Mouse (Mus musculus): ENCODE data around the gene Cbfa2t2. TPM values are rescaled to one million over a fixed set of nuclear protein-coding genes. Genes with fewer than 3 reads are reported as not detected.

Gene Cbfa2t2
- polyA plus RNA-seq (2015; fragmentation: Nextera tagmentation; extraction: Ambion mirVana), result 7.8 and 9.1 TPM in 2 replicates

DNA sequence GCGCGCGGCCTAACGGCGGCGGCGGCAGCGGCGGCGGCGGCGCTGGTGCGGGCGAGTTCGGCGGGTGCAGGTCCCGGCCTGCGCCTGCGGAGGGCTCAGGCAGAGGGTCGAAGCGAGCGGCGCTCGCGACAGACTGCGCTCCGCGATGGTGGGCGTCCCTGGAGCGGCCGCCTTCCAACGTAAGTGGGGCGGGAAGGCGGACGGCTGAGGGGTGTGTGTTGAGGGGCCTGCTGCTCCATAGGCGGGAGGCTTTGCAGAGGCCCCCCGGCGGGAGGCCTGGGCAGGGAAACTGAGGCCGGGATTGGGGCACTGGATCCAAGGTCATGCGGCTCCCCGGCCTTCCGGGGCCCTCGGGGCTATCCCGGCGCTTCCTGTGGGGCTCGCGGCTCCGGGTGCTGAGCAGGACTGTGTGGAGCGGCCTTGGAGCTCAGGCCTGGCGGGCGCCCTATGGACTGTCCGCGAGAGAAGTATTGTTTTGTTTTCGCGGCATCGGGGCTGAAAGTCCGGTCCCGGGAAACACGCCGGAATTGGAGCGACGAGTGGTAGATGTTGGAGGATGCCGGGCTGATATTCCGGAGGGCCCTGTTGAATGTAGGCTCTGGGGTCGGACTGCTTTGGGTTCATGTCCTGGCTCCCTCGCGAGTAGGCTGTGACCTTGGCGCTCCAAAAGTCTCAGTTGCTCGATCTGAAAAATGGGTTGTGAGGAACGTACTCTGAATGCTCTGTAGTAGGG lies at the start of gene Cbfa2t2:
Gene Cbfa2t2 (plus strand): TSS at position 24 of the 733 bp plus-strand sequence.
- TF ChIP-seq CTCF (IDR thresholded peaks at IDR 0.05; ENCODE audit: low read depth), result no peak
- Histone ChIP-seq H3K27ac (ENCODE audit: low read depth, low read length) (peak within 1 kb of the TSS; percentile 86), H3K4me2 (replicated peaks; ENCODE audit: low read depth) (peak within 1 kb of the TSS; percentile 65), H3K9me3 (ENCODE audit: control insufficient read depth) (no peaks in the 10 kb centered on the region), H3K4me3 (ENCODE audit: low read depth, low read length) (peak within 1 kb of the TSS; percentile 59), H3K27me3 (replicated peaks; ENCODE audit: control insufficient read depth, insufficient read depth, low read length) (no peaks in the 10 kb centered on the region), H3K4me1 (replicated peaks; ENCODE audit: control insufficient read depth, insufficient read depth, low read length) (peaks cover 6% of the 10 kb centered on the region; the same call in 1 of the 2 replicates), H3K9ac (ENCODE audit: low read depth, low read length) (peak within 1 kb of the TSS; percentile 75), H3K36me3 (ENCODE audit: control insufficient read depth, insufficient read depth) (no peaks in the 10 kb centered on the region)
- ATAC-seq, result peak; percentile 66
- WGBS, result under 1% methylated on average over 52 of the region's 70 CpGs

DNA sequence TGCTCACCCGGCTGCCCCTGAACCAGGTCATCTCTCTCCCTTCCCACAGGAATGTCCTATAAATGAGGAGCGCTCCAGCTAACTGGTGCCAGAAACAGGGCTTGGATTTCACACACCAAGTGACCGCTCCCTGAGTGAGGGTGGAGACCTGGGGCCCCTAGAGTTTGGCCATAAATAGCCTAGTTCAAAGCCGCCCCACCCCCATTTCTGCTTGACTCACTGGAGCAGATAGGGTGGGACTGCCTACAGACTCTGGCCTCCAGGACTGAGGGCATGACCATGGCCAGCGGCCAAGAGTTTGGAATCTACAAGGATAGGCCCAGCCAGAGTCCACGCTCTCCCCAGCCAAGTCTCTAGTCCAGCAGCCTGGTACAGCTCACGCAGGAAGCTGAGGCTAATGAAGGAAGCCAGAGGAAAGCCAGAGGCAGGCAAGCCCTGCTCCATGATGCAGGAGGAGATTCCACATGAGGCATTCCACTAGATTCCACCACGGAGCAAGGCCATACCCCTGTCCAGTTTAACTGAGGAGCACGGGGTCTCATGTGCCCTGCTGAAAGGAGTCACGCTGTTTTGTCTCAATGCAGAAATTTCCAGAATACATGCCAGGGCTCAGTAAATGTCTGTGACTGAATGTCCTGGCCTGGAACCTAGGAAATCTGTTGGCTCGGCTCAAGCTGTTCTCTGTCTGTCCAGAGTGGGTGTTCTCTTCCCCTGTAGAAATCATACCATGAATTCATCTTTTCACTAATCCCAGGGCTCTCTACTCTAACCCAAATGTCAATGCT lies 45.9 kb upstream of the Cbfa2t2 start:
- no peak overlapping the region for H3K4me2 ChIP-seq (replicated peaks; ENCODE audit: low read depth)
- no peaks in the 10 kb centered on the region for H3K36me3 ChIP-seq (ENCODE audit: control insufficient read depth, insufficient read depth)
- H3K4me3 ChIP-seq (ENCODE audit: low read depth, low read length), result no peak overlapping the region
- no peaks in the 10 kb centered on the region for H3K9me3 ChIP-seq (ENCODE audit: control insufficient read depth)
- no peak for TF ChIP-seq CTCF (IDR thresholded peaks at IDR 0.05; ENCODE audit: low read depth)
- H3K27ac ChIP-seq (ENCODE audit: low read depth, low read length), result peak overlapping the region; percentile 57
- no peaks in the 10 kb centered on the region for H3K27me3 ChIP-seq (replicated peaks; ENCODE audit: control insufficient read depth, insufficient read depth, low read length)
- 48% methylated on average over 11 of the region's 11 CpGs for WGBS
- H3K9ac ChIP-seq (ENCODE audit: low read depth, low read length), result no peak overlapping the region
- peak; percentile 91 for ATAC-seq
- no peaks in the 10 kb centered on the region for H3K4me1 ChIP-seq (replicated peaks; ENCODE audit: control insufficient read depth, insufficient read depth, low read length)

DNA sequence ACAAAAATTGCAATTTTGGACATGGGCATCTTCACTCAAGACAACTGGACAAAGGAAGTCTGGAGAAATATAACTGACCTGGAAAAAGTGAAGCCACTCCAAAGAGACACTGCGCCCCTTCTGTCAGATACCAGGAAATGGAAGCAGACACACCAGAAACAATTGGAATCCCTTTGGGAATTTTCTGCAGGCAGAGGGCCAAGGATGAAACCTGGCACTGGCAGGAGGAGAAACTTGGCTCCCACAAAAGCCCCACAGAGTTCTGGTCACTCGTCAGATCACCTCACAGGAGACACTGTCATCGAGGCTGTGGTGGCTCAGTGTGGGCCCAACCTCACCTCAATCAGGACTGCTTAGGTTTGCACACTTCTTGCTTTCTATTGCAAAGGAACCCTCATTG lies 41.7 kb upstream of the Cbfa2t2 start:
- 80% methylated on average over 3 of the region's 3 CpGs for WGBS
- no peaks in the 10 kb centered on the region for H3K4me1 ChIP-seq (replicated peaks; ENCODE audit: control insufficient read depth, insufficient read depth, low read length)
- no peak for ATAC-seq
- H3K4me3 ChIP-seq (ENCODE audit: low read depth, low read length), result no peak overlapping the region
- no peak overlapping the region for H3K9ac ChIP-seq (ENCODE audit: low read depth, low read length)
- no peaks in the 10 kb centered on the region for H3K27me3 ChIP-seq (replicated peaks; ENCODE audit: control insufficient read depth, insufficient read depth, low read length)
- H3K27ac ChIP-seq (ENCODE audit: low read depth, low read length), result no peak overlapping the region
- no peak for TF ChIP-seq CTCF (IDR thresholded peaks at IDR 0.05; ENCODE audit: low read depth)
- no peaks in the 10 kb centered on the region for H3K9me3 ChIP-seq (ENCODE audit: control insufficient read depth)
- H3K4me2 ChIP-seq (replicated peaks; ENCODE audit: low read depth), result no peak overlapping the region
- H3K36me3 ChIP-seq (ENCODE audit: control insufficient read depth, insufficient read depth), result no peaks in the 10 kb centered on the region

DNA sequence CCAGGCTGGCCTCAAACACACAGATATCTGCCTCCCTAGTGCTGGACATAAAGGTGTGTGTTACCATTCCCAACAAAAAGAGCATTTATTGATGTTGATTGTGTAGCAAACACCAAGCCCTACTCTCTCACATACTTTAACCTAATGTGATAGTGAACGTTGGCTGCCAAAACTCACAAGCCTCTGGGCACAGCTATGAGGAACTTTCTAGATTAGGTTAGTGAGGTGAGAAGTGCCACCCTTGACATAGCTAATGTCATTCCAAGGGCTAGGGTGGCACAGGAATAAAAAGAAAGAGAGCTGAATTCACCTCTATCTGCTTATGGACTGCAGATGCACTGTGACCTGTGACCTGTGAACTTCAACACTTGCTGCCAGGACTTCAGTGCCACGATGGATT lies 39.8 kb upstream of the Cbfa2t2 start:
- no peaks in the 10 kb centered on the region for H3K27me3 ChIP-seq (replicated peaks; ENCODE audit: control insufficient read depth, insufficient read depth, low read length)
- no peaks in the 10 kb centered on the region for H3K9me3 ChIP-seq (ENCODE audit: control insufficient read depth)
- TF ChIP-seq CTCF (IDR thresholded peaks at IDR 0.05; ENCODE audit: low read depth), result no peak
- H3K9ac ChIP-seq (ENCODE audit: low read depth, low read length), result no peak overlapping the region
- H3K27ac ChIP-seq (ENCODE audit: low read depth, low read length), result no peak overlapping the region
- no peak for ATAC-seq
- H3K4me1 ChIP-seq (replicated peaks; ENCODE audit: control insufficient read depth, insufficient read depth, low read length), result no peaks in the 10 kb centered on the region
- 78% methylated on average over 2 of the region's 2 CpGs for WGBS
- H3K4me2 ChIP-seq (replicated peaks; ENCODE audit: low read depth), result no peak overlapping the region
- no peak overlapping the region for H3K4me3 ChIP-seq (ENCODE audit: low read depth, low read length)
- H3K36me3 ChIP-seq (ENCODE audit: control insufficient read depth, insufficient read depth), result no peaks in the 10 kb centered on the region

DNA sequence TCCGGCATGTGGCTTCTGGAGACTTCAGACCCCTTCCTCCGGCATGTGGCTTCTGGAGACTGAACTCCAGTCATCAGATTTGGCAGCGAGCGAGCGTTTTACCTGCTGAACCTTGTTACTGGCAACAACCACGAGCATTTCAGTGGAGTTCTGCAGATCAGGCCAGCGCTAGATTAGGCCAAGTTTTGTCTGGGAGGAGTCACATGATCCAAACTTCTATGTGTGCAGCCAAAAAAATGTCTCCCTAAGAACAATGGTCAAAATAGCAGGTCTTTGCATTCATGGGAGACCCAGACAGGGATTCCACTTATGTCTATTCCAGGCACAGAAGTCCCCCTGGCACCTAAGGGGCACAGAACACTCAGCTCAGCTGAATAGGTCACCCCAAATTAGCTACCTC lies 38.0 kb upstream of the Cbfa2t2 start:
- Histone ChIP-seq H3K36me3 (ENCODE audit: control insufficient read depth, insufficient read depth) (no peaks in the 10 kb centered on the region), H3K9ac (ENCODE audit: low read depth, low read length) (no peak overlapping the region), H3K4me2 (replicated peaks; ENCODE audit: low read depth) (no peak overlapping the region), H3K4me1 (replicated peaks; ENCODE audit: control insufficient read depth, insufficient read depth, low read length) (no peaks in the 10 kb centered on the region), H3K27ac (ENCODE audit: low read depth, low read length) (no peak overlapping the region), H3K4me3 (ENCODE audit: low read depth, low read length) (no peak overlapping the region), H3K9me3 (ENCODE audit: control insufficient read depth) (no peaks in the 10 kb centered on the region), H3K27me3 (replicated peaks; ENCODE audit: control insufficient read depth, insufficient read depth, low read length) (no peaks in the 10 kb centered on the region)
- 77% methylated on average over 7 of the region's 7 CpGs for WGBS
- no peak for ATAC-seq
- TF ChIP-seq CTCF (IDR thresholded peaks at IDR 0.05; ENCODE audit: low read depth), result no peak

DNA sequence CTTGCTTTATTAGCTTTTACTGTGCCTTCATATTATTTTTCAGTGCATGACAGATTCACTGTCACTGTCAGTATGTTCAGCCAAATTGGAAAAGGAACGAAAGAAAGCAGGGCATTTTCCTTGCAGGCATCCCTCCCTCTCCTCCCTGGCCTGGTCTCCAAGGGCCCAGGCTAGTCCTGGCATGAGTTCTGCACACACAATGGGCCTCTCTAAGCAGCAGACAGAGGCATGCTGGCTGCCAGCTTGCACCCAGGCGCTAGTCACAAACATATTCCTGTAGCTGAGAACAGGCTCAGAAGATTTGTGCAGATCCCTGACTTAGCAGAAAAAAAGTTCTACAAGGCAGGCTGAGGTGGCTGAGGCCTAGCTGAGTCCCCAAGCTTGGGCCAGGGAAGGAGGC lies 37.0 kb upstream of the Cbfa2t2 start:
- no peaks in the 10 kb centered on the region for H3K27me3 ChIP-seq (replicated peaks; ENCODE audit: control insufficient read depth, insufficient read depth, low read length)
- H3K9me3 ChIP-seq (ENCODE audit: control insufficient read depth), result no peaks in the 10 kb centered on the region
- WGBS, result 87% methylated on average over 2 of the region's 2 CpGs
- H3K36me3 ChIP-seq (ENCODE audit: control insufficient read depth, insufficient read depth), result no peaks in the 10 kb centered on the region
- H3K4me1 ChIP-seq (replicated peaks; ENCODE audit: control insufficient read depth, insufficient read depth, low read length), result no peaks in the 10 kb centered on the region
- no peak overlapping the region for H3K27ac ChIP-seq (ENCODE audit: low read depth, low read length)
- no peak overlapping the region for H3K9ac ChIP-seq (ENCODE audit: low read depth, low read length)
- no peak overlapping the region for H3K4me3 ChIP-seq (ENCODE audit: low read depth, low read length)
- TF ChIP-seq CTCF (IDR thresholded peaks at IDR 0.05; ENCODE audit: low read depth), result no peak
- ATAC-seq, result no peak
- no peak overlapping the region for H3K4me2 ChIP-seq (replicated peaks; ENCODE audit: low read depth)

Data from intestine, postnatal 0 days (tissue).